Mouse (Mus musculus): ENCODE results near the gene Slc25a34.
A peak's percentile ranks its signal among the peaks of the same experiment; 100 is the strongest.

Gene Slc25a34

DNA sequence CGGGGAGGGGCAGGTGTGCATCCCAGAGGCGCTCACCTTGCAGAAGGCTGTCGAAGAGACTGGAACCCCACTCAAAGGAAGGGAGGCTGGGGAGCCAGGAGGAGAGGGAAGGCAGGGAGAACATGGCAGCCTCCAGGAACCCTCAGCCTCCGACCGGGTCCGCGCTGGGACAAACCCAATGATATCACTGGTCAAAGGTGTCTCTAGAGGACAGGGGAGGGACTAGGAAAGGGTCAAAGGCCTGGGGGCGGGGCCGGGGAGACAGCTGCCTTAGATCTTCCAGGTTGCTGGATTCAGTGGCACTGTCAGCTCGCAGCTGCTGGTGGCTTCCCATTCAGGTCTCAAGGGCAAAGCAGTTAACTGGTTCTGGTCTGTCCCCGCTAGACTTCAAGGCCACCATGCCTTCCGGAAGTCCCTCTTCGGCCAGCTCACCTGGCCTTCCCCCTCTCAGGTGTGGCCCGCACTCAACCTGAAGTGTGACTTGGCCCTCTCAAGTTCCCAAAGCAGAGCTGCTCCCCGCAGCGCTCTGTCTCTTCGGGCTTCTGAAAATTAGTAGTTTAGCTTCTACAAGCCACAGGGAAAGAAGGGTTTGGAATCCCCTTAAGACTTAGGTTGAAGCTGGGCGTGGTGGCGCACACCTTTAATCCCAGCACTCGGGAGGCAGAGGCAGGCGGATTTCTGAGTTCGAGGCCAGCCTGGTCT lies 5.6 kb downstream of the Slc25a34 start:
- no peak for ATAC-seq (ENCODE audit: low TSS enrichment)

DNA sequence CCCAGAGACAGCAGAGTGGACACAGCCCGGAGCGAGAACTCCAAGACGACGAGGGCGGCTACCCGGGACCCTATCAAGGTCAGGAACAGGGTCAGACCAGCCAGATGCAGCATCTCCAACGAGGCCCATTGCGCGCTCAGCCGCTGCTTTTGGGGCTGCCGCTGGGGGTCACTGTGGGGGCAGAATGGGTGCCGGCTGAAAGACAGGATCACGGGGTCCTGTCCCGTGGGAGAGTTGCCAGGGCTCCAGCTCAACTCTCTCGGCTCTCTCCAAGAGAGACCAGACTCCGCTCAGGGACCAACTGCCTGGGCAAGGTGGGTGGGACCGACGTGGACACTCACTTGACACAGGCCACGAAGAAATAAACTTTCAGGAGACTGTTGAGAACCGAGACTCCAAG lies 6.3 kb downstream of the Slc25a34 start:
- 0 out of 2 replicates have a peak, but pooled peaks have one; percentile 20 for ATAC-seq (ENCODE audit: low TSS enrichment)

DNA sequence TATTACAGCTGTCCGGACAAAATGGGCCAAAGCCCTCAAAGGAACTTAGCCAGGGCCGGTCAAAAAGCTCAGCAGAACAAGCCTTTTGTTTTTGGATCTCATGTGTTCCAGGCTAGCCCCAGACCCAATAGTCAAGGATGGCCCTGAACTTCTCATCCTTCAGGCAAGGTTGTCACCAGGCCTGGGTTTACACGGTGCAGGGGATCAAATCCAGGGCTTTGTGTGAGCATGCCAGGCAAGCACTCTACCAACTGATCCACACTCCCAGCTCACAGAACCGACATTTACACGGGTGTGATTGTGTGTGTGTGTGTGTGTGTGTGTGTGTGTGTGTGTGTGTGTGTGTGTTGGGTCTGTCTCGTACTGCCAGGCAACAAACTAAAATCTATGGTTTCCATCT lies 6.8 kb downstream of the Slc25a34 start:
- no peak for ATAC-seq (ENCODE audit: low TSS enrichment)

DNA sequence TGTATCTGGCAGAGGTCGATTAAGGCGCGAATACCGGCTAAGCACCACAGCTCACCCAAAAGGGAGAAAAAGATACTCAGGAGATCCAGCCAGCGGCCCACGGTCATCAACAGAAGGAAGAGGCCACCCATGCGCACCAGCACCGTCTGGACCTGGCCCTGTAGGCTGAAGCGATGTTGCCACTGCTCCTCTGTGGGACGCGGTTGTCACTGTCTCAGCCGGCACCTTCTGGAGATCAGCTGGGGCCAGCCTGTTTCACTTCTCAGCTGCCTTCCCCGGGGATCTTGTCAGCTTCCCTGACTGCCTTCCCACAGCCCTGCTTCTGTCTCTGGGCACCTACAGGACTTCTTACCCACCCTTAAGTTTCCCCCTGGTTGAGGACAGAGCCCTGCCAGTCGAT lies 8.7 kb downstream of the Slc25a34 start:
- ATAC-seq (ENCODE audit: low TSS enrichment): no peak

DNA sequence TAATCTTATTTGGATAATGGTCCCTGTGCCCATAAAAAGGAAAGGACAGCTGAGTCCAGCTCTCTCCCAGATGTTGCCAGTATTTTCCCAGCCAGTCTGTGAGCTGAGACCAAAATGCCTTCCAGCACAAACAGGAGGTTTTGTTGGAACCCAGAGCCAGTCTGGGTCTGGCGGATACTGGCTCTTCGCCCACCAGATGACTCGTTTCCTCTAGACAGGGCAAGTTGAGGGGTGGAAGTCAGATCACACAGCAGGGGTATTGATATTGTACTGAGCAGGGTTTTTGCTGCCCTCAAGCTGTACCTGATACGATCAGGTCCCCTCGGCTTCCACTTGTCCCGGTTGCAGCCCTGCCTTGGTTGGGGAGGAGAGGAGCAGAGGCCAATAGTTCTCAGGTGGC lies 14.1 kb downstream of the Slc25a34 start:
- no peak for ATAC-seq (ENCODE audit: low TSS enrichment)

DNA sequence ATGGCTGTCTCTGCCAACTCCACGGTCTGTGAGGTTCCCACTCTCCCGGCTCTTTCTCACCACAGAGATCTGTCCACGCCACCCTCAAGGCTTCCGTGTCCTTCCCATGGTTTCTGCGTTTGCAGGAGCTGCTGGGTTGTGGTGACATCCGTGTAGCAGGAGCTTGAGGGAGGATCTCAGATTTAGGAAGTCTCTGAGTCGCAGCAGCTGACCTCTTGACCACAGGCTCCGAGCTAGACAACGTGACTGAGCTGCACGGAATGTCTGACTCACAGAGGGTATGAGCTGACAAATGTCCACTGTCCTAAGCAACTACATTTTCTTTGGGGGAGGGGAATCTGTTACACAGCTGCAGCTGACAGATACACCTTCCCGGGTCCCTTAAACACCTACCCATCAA lies 17.8 kb downstream of the Slc25a34 start, which contains the start of gene Fblim1:
Fblim1 (minus strand) TSS at position 236 of the 400 bp plus-strand sequence.
- ATAC-seq (ENCODE audit: low TSS enrichment): no peak

DNA sequence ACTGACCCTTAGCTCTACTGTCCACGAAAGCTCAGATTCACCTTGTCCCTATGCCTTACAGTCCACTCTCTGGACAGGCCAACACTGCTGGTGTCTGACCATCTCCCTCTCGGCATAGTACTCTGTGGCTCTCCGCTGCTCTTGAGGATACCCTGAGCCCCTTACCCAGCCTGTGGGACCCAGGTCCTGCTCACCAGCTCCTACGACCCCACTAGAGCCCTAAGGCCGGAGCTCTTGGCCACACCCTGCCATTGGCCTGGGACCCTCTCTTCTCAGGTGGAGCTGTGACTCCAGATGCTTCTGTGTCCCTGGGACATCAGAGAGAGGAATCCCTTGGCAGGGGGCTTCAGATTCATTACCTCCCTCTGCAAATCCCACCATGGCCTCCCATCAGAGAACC lies 18.2 kb downstream of the Slc25a34 start:
- no peak for ATAC-seq (ENCODE audit: low TSS enrichment)

DNA sequence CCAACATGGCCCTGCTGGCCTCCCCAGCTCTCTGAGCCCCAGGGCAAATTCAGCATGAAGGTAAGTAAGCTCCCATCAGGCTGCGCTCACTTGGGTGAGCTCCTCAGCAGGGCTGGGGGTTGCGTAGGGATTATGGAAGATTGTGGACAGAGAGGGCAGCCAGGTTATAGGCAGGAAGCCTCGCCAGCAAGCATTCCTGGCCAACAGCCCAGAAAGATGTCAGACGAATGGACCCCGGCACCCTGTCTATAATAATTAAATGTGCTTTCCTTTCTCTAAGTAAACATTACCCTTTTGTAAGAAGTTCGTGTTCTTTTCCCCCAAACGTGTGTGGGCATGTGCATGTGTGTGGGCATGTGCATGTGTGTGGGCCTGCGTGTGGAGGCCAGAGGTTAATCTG lies 19.1 kb downstream of the Slc25a34 start:
- no peak for ATAC-seq (ENCODE audit: low TSS enrichment)

DNA sequence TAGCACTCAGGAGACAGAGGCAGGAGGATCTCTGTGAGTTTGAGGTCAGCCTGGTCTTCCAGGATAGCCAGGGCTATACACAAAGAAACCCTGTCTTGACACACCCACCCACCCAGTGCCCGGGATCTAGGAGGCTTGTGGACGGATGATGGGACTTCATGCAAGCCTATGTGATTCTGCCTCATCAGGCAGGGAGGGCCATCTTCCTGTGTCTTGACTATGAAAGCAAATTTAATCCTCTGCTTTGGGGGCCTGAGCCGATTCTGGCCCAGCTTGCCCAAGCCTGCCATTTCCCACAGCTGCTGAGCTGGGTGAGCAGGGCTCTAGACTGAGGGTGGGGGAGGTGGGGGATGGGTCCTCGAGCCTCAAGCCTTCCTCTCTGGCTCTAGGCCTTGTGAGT lies 19.7 kb downstream of the Slc25a34 start:
- no peak for ATAC-seq (ENCODE audit: low TSS enrichment)

DNA sequence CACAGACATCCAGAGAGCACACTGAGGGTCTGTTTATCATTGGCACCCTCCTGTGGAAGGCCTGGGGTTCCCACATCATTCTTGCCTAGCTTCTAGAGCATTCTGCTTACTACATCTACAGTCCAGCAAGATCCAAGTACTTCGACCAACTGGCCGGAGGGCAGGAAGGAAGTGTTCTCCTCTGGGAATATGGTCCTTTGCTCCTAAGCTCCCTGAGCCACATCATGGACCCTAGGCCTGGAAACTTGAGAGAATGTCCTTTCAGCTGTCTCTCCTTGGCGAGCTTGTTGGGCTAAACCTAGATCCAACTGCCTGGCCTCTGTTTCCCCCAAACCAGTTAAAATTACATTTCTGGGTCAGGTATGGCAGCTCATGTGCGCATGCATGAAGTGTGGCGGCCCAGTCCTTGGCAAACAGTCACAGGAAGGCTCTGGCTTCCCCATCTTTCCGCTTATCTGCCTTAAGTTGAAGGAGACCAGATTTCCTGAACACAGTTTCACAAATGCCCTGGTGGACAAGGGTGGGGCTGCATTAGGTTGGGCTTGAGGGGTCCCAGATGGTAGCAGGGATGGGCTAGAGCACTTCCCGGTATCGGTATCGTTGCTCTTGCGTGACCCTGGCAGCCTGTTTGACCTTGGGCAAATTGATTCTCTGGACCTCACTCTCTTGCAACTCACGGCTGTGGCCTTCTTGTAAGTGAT lies 20.9 kb downstream of the Slc25a34 start:
- no peak for ATAC-seq (ENCODE audit: low TSS enrichment)

DNA sequence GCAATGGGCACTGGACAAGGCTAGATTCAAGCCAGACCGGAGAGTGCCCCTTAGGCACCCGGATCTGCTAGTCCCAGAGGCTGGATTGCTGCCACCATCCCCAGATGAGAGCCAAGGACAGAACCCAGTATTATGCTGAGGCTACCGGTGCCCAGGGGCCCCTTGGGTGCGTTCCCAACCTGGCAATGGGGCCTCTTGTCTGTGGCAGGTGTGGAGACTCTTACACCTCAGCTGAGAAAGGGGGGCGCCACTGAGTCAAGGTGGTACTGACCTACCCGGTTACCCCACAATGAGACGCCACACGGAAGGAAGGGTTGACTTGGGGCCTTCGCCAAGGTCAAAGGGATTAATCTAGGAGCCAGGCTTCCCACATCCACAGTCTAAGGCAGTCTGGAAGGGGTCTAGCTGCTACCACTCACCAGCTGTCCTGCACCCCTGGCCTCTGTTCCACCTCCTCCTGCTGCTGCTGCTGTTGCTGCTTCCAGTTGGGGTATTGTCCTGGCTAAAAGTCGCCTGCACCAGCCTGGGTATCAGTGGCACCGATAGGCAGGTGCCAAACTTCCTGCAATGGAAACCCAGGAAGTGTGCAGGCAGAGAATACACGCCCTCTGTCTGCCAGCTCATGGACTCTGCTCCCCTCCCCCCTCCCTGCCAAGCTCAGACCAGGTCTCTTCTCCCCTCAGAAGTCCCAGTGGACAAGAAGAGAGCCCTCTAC lies 22.3 kb downstream of the Slc25a34 start:
- no peak for ATAC-seq (ENCODE audit: low TSS enrichment)

DNA sequence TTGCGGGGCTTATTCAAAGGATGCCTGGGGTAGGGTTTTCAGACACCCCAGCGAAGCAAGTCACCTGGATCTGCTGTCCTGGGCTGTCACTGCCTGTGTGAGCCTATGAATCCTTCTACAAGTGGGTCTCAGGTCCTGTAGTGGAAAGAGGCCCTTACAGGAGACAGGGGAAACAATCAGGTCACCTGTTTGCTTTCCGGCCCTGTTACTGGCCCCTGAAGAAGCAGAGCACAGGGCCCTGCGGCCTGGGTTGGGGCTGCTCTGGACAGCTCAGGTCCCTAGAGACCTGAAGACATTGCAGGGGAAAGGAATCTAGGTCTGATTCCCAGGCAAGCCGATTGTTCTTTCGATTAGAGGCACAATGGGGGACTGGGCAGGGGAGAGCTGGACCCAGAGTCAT lies 23.3 kb downstream of the Slc25a34 start:
- no peak for ATAC-seq (ENCODE audit: low TSS enrichment)

DNA sequence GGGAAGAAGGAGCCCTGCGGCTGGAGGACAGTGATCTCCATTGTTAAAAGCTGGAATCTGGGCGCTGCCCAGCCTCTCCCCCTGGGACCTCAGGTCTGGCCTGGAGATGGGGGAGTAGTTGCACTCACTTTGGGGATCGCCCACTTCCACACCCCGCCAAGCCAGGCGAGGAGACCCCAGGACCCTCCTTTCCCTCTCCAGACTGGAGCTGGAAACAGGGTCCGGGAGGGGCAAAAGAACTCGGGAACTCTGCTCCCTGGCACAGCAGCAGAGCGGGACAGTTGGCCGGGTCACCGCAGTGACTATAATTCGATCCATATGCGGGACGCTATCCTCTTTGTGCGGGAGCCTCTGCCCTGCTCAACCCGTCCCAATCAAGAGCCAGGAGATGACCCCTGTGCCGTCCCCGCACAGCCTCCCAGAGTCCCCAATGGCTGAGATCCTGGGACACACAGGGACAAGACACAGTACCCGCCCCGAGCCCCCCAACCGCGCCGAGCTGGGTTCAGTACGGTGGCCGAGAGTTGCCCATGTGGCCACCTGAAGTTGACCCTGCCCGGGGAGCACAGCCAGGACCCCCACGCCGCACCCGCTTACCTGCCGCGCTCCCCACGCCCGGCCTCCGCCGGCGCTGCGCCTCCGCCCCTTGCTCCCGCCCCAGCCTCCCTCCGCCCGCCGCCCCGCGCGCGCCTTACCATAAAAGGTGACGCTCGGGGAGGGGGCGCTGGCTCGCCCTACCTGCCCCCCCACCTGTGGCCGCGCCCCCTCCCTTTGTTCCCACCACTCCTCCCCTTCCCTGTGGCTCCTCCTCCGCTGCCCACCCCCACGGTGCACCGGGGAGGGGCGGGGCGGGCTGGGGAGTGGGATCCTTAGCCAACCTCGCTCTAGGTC lies 24.1 kb downstream of the Slc25a34 start:
- no peak for ATAC-seq (ENCODE audit: low TSS enrichment)

DNA sequence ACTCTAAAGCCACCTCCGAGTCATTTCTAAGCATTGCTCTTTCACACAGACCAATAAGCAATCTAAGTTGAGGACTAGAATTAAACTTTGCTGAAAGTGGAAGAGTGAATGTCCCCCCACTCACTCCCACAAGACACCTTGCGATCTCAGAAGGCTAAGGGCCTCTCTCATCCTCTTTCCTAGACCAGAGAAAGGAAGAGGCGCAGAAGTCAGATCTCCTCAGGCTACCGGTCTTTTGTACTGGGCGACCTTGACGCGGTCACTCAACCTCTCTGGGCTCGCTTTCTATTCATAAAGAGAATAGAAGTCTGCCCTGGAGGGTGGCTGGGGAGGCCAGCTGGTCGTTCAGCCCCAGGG lies 24.7 kb downstream of the Slc25a34 start:
- ATAC-seq (ENCODE audit: low TSS enrichment): no peak

DNA sequence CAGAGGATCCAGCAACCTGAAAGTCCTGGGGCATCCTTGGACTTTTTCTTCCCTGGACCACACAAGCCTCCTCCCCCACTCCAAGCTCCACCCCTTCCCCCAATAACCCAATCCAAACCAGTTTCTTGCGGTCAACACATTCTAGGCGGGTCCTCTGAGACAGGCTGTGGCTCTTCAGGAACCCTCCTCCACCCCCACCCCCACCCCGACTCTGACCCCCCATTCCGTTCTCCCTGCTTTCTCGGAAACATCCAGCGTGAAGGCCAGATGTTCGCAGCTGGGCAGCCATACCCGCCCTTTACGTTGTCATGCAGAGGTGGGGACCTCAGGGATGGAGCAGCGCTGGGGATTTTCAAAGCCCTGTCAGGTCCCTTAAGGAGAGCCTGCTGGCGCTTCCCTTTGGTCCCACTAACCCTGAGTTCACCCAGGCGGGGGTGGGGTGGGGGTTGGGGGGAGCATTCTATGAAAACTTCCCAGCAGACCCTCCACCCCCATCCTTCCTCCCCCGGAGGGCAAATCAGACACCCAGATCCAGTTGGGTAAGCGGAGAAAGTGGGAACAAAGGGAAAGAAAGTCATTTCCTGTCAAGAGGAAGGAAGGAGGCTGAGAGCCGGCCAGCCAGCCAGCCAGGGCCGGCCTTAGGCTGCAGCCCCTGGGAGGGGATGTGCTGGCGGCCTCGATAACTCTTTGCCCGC lies 25.3 kb downstream of the Slc25a34 start:
- no peak for ATAC-seq (ENCODE audit: low TSS enrichment)

DNA sequence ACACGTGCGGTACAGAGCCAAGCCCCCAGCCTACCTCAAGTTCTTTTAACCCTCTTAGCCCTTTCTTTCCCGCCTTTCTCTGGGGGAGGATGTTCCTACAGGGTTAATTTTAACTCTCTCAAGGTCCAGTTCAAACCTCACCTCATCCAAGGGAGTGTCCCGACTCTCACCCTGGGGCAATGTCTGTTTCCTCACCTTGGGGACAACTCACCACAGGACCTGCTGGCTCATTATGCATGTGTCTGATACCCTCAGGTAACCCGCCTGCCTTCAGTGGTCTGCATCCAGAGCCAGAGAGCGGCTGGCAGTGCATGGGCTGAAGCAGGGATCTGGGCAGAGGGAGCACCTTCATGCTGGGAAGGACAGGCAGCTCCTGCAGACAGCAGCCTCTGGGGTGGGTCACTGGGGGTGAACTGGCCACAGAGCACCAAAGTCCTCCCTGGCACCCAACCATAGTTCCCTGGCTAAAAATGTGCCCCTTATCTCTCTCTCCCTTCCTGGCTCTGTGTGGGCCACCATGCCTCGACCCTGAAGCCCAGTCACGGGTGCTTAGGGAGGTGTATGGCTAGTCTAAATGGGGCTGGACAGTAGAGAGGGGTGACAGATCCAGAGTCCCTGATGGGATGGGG lies 26.8 kb downstream of the Slc25a34 start:
- no peak for ATAC-seq (ENCODE audit: low TSS enrichment)

DNA sequence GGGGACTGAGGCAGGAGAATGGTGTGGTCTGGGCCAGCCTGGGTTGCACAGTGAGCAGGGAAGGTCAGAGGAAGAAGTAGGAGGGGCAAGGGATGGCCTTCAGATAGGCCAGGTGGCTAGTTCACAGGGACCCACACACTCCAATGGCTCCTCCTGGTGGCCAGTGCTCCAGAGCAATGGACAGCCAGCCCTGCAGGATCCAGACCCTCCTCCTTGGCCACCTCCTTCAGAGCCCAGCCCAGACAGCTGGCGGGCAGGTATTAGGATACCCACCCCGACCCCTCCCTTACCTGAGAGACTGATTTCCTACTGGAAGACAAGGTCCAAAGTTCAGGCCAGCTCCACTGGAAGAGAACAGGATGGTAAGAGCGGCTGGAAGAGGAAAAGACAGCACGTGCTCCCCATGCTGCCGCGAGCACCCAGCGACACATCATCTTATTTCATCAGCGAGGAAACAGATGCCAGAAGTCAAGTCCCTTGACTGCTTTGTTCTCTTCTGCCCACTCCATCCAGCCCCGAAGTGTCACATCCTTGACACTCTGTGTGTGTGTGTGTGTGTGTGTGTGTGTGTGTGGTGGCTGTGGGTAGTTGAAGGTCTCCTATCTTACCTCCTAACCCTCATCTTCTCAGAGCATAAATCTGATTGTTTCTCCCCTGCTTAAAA lies 27.9 kb downstream of the Slc25a34 start:
- ATAC-seq (ENCODE audit: low TSS enrichment): no peak

DNA sequence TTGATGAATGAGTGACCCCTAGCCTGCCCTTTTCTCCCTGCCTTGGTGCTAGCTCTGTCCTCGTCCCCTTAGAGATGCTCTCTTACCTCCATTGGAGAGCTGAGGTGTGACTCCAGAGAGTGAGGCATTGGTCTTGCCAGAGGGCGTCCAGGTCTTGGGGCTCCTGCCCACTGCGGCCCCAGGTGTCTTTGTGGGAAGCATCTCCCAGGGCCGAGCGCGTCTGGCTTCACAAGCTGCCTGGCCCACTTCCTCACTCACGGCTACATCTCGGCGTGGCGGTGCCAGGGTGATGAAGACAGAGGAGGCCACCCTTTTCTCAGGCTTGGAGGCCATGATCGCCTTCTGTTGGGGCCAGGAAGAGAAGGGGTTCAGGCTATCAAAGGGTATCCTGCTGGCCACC lies 28.5 kb downstream of the Slc25a34 start:
- no peak for ATAC-seq (ENCODE audit: low TSS enrichment)

DNA sequence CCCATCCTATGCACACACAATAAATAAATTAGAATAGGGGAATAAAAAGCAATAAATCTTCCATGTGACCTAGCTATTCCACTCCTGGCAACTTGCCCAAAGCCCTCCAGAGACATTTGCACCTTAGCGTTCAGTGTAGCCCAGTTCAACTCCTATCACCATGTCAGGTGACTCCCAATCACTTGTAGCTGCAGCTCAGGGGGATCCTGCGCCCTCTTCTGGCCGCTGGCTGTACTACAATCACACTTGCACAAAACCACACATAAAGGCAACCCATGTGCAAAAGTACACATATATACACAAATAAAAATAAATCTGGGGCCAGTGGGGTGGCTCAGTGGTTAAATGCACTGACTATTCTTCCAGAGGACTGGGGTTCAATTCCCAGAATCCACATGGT lies 32.1 kb downstream of the Slc25a34 start:
- no peak for ATAC-seq (ENCODE audit: low TSS enrichment)

DNA sequence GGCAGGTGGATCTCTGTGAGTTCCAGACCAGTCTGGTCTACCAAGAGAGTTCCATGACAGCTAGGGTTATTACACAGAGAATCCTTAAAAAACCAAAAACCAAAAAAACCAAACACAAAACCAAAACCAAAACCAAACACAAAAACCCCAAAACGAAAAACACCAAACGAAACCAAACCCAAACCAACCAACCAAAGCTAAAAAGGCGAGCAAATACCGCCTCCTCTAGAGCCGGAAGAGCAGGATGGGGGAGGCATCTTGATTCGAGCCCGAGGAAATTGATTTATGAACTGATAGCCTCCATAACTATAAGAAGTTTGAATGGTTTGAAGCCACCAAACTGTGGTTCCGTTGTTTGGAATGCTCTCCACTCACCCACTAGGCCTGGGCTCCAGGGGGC lies 39.7 kb downstream of the Slc25a34 start:
- no peak for ATAC-seq (ENCODE audit: low TSS enrichment)
